Mouse (Mus musculus): ENCODE measurements around the gene Nfix.

The Nfix gene

DNA sequence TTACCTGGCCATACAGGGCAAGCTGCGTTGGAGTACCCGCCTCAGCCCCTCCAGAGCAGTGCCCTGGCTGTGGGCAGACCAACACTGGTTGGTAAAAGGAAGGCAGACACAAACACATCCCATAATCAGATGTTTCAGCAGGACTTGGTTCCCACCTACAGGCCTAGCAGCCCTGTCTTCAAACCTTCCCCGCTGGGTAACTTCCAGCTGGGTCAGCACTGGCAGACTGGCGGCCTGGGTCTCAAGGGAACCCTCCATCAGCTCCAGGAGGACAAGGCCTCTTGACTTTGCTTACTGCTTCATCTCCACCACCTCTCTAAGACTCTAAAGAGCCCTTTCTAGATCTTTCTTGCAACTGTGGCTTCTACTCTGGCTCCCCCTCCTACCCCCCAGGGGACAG is 63.6 kb downstream of the Nfix start:
- no peak for DNase-seq

DNA sequence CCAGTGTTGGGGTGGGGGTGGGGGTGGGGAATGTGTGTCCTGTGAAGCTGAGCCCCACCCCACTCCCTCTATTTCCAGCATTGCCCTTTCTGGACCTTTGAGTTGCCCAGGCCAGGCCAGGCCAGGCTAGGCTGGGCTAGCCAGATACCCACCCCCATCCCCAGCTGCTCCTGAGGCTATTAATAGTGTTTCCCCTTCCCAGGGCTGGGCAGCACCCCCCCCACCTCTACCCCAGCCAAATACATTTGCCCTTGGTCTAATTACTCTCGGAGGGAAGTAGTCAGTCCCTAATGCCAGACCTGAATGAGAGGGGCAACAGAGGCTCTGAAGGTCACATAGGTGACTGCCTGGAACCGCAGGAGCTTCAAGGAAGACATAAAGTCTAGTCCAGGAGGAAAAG is 64.5 kb downstream of the Nfix start:
- DNase-seq: no peak

GRCm38 (mm10) chr8:84734680-84735079 is 65.5 kb downstream of the Nfix start:
- no peak for DNase-seq

- DNase-seq: no peak
Measured at GRCm38 (mm10) chr8:84733959-84734358, 66.2 kb downstream of the Nfix start.

DNA sequence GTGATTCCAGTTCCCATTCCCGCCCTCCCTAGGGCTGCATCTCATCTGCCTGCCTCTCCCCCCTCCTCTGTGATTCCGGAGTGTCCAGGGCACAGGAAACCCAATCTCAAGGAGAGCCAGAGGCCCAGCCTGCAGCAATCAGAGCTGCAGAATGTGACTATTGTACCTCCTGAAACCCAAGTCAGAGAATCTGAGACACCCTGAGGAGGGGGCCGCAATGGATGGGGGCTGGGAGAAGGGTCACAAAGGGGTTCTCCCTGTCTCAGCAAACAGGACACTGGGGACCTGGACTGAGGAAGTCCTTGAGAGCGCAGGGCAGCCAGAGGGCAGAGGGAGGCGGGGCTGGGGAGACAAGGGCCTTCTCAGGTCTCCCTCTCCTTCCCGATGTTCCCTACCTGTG is 67.1 kb downstream of the Nfix start:
- no peak for DNase-seq

- no peak for DNase-seq
Measured at GRCm38 (mm10) chr8:84732545-84732944, 67.6 kb downstream of the Nfix start.

DNA sequence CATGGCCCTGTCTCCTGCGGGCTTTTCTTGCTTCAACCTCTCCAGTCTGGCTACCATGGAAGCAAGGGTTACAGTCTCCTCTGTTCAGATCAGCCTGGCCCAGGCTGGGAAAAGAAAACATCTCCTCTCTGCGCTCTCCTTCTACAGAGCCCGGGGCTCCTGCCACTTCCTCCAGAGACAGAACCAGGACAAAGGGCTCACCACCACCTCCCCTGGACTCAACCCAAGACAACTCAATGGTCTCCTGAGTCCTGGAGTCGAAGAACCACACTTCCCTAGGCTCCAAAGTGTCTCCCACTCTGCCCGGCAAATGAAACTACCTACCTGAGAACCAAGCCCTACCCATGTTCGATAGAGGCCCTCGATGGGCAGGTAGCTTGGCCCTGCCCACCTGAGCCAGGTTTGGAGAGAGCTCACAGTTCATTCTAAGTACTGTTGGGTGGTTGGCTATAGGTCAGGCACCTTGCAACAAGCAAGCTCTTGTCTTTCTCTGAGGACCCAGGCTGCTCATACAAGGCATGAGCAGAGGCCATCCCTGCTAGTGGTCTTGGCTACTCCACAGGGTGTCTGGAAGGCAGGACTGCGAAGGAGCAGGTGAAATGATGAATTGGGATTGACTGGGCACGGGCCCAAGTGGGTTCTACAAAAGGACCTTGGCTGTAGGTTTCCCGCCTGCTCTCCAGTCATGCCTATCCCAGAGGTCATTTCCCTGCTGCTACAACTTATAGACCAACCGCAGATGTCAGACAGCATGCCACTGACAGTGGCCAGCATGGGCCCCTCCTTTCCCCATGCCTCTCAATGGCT is 68.6 kb downstream of the Nfix start:
- DNase-seq: peak in 1 of 2 experiments; percentile 45

GRCm38 (mm10) chr8:84730541-84731370 is 69.4 kb downstream of the Nfix start:
- peak in 1 of 2 experiments; percentile 41 for DNase-seq

DNA sequence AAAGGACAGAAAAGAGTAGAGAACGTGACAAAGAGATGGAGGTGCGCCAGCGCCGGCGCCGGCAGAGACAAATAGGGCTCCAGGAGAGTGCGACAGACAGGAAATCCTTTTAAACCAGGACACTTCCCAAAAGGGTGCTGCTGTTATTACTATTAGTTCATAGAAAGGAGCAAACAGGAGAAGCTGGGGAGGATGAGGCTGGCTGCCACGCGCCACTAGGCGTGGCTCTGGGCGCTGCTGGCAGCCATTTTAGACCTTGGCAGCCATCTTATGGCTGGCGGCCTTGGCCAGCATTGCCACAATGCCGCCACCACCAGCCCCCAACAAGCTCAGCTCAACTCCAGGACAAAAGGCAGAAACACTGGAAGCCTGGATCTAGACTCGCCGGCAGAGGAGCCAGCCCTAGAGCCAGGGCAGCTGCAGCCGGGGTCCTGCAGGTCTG is 70.2 kb downstream of the Nfix start:
- DNase-seq: peak; percentile 70 to 73

DNA sequence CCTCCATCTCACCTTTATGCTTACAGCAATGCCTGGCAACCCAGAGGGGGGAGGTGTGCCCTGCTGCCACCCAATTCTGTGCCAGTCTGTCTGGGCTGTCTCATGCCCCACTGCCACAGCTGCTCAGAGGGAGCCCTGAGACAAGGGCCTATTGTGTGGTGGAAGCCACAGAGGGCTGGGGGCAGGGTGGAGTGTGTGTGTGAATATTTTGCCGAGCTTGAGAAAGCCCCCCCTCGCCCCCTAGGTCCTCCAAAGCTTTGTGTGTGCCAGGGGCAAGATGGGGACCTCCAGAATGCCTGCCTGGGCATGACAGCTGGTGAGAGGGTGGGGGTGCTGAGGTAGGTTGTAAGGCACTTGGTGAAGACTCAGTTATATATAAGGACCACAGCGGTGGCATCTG is 71.7 kb downstream of the Nfix start:
- DNase-seq: no peak

- DNase-seq: peak in 1 of 2 experiments; percentile 54
Measured at GRCm38 (mm10) chr8:84725941-84726259, 74.2 kb downstream of the Nfix start.

DNA sequence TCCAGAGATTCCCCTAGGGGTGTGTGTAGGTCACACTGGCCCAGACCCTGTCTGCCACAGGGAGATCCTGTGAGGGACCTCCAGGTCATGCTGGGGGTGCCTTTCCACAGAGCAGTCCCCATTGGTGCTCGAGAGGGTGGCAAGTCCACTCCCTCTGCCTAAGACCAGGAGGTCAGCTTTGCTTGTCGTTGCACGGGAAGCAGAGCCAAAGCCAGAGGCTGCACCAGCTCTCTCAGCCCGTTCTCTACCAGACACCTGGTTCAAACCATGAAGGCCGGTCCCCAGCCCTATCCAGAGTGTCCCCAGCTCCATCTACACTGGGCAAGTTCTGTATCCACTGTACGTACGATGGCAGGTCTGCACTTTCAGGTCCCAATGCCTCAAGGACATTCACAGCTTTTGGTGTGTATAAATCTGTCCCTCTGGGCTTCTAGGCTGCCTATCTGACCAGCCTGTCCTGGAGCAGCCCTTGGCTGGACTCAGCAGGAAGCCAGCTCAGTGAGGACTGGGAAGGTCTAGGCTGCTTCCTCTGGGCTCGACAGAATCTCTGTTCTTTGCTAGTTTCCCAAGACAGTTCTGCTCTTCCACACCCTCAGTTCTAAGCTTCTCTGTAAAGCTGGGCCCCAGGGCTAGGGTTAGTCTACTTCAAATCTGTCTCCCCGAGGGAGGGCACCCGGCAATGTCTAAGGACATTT is 74.8 kb downstream of the Nfix start:
- DNase-seq: no peak

GRCm38 (mm10) chr8:84724683-84725082 is 75.5 kb downstream of the Nfix start:
- no peak for DNase-seq

DNA sequence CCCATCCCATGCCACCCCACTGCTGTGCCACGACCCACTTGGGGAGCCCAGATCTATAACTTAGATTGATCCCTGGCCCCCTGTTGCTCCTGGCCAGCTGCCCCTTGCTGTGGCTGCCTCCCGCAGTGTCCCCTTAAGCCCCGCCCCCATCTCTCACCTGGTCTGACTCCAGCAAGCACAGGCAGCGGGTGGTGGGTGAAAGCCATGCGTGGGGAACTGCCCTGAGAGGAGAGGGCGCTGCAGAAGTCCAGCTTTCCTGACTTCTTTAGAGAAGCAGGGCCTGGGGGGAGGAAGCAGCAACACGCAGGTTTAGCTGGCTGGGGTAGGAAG is 76.6 kb downstream of the Nfix start:
- no peak for DNase-seq

DNA sequence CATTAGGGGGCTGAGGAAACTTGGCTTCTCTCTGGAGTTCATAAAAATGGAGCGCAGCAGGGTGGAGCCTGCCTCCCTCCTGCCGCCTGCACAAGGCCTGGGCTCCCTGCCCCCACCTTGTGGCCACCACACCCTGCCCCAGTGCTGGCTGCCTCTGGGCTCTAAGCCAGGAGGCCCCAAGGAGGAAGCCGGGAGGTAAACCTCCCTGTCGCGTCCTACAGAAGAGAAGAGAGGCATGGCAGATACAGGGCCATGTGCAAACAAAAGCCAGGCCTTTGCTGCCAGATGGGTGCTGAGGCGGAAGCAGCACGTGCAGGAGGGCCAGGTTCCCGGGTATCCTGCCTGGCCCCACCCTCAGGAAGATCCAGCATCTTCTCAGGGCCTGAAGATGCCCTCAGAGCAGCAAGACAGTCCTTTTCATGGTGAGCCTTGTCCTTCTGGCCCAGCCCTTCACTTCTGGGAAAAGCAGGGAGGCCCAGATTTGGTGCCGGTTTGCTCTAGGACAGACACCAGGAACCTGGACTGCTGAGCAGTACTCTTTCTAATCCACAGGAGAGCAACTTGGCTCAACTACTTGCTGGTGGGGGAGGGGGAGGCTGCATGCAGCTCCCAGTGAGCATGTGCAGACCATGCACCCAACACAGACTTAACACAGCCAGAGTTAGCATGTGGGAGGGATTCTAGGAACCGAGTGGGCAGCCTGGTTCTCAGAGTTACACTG is 77.1 kb downstream of the Nfix start, which contains the start of gene G430095P16Rik:
Gene G430095P16Rik, plus strand, starts transcription at position 158 of the 721 bp plus-strand sequence.
- peak; percentile 60 to 64 for DNase-seq

- DNase-seq: no peak
Measured at GRCm38 (mm10) chr8:84722530-84722849, 77.7 kb downstream of the Nfix start.

DNA sequence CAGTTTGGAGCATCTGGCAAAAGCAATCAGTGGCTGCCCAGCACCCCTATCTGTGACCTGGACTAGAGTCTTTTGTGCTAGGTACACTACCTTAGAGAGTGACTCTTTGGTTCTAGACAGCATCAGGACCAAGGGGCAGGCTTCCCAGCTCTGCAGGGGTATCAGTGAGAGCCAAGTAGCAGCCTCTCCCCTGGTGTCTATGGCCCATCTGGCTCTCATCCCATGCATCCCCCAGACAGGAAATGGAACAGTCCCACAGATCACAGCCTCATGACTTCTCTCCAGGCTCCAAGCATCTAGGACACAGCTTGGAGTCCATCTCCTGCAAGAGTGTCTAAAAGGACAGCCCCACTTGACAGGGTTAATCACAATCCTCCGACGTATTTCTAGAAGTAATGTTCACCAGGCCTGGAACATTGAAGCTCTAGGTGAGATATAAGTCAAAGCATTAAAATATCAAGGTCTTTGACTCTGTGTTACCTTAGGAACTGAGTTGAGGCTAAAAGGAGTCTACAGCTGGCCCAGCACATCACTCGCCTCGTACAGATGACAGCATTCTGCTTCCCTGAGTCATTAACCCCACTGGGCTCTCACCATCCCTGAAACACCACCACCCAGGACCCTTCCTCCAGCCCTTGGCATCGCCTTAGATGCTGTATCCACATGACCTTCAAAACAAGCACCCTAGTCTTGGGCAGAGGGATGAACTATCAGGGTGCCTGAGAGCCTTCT is 81.0 kb downstream of the Nfix start:
- DNase-seq: peak; percentile 50 to 54

GRCm38 (mm10) chr8:84718476-84718875 is 81.7 kb downstream of the Nfix start:
- no peak for DNase-seq

DNA sequence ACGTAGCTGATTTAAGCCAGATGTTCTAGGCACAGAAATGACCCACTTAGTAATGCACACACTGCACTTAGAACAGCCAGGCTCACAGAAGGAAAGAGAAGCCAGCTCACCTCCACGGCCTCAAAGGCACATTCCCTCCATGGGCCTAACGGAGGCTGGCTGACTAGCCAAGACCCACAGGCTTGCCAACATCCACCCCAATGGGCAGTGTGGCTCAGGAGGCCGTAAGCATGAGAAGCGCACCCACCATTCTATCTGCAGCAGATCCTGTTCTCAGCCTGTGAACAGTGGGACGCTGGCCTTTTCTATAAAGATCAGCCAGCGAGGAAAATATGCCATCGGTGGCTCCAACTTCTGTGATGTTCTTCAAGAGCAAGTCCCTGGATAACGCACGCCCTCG is 83.4 kb downstream of the Nfix start:
- no peak for DNase-seq

- DNase-seq: no peak
Measured at GRCm38 (mm10) chr8:84715893-84716468, 84.2 kb downstream of the Nfix start.

DNA sequence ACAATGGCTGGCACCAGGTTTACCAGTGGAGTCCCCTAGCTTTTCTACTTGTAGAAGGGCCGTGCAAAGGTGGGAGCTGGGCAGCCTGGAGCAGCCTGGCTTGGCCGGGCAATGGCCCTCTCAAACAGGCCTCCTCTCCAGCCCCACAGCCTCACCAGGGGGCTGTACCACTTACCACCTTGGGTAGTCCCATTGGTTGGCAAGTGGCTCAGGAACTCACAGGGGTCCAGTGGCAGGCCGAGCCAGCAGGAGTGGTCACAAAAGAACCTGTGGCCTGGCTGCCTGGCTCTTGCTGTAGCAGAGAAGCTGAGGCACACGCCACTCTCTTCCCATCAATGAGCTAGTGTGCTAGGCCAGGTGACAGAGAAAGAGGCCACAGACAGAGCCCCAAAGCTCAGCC is 86.0 kb downstream of the Nfix start:
- DNase-seq: no peak

DNA sequence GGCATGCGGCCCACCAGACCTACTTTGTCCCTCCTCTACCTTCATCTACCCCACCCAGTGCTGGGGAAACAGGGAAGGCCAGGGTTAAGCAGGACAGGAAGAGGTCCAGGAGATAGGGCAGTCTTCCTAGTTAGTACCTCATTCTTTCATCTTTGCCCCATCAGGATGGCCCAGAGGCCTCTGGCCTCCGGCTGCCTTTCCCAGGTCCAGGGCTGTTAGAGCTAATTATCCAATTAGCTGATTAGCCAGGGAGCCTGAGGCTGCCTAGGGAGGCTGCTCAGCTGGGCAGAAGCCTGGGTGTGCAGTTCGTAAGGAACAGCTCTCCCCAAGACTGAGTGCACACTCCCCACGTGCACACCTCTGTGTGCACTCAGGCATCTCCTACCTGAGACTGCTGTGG is 86.8 kb downstream of the Nfix start:
- DNase-seq: no peak

Measured in cerebellum, postnatal 36 days (tissue).